In the genomic region with DNA sequence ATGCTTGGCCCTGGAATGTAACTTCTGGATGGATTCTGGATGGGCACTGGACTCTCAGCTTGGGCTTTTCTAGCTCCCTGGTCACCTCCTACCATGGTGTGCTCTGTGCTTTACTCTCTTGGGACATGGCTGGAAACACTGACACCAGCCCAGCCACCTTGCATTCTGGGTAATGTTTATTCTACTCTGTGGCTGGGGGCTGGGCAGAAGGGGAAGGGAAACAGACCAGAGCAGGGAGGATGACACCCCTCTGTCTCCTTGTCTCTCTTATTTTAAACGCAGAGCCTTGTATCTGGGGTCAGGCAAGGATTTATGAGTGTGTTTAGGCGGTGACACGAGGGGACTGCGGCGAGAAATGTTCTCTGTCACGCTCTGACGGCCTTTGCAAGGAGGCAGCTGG, we compare ENCODE assay signal across 23 mouse cellular contexts.
"Had no signal": no experiment of that assay in that cellular context is flagged by ENCODE, and none has a peak within 500 bp of the region (broad histone marks: within the 10 kb centered on the region; RNA-seq: fewer than 3 reads in every experiment).

No protein-coding gene starts in this region.

- H3K4me1 ChIP-seq: heart, embryonic 13.5 days; limb, embryonic 13.5 days; limb, embryonic 15.5 days; liver, embryonic 12.5 days had no signal

- DNase-seq: forebrain, postnatal 0 days; gastrocnemius, postnatal 14 days; gastrocnemius, postnatal 36 days; heart, adult 11 months; heart, adult 2 months; heart, postnatal 14 days; heart, postnatal 36 days; kidney, adult 2 months; kidney, postnatal 10 days; kidney, postnatal 36 days; layer of hippocampus, adult 9-11 months; layer of hippocampus, postnatal 36 days; left cerebral cortex, postnatal 4 days had no signal

- H3K4me3 ChIP-seq: heart, adult 2 months; heart, embryonic 13.5 days; heart, embryonic 15.5 days; hindbrain, embryonic 13.5 days; hindbrain, embryonic 15.5 days; limb, embryonic 13.5 days; limb, embryonic 15.5 days; liver, embryonic 12.5 days had no signal

- ATAC-seq: forebrain, postnatal 0 days; hindbrain, postnatal 0 days; intestine, embryonic 16.5 days; liver, embryonic 12.5 days had no signal

- H3K27ac ChIP-seq: heart, adult 2 months; heart, embryonic 13.5 days; heart, embryonic 15.5 days; hindbrain, embryonic 13.5 days; hindbrain, embryonic 15.5 days; hindbrain, postnatal 0 days; limb, embryonic 13.5 days; limb, embryonic 15.5 days; liver, embryonic 12.5 days had no signal

- H3K9ac ChIP-seq: forebrain, postnatal 0 days; heart, embryonic 13.5 days; heart, embryonic 15.5 days; hindbrain, embryonic 13.5 days; hindbrain, embryonic 15.5 days; limb, embryonic 13.5 days; limb, embryonic 15.5 days; liver, embryonic 12.5 days had no signal

- H3K4me2 ChIP-seq: heart, embryonic 11.5 days; heart, embryonic 13.5 days; heart, embryonic 15.5 days; hindbrain, embryonic 13.5 days; hindbrain, embryonic 15.5 days; limb, embryonic 13.5 days; limb, embryonic 15.5 days; liver, embryonic 12.5 days had no signal

- H3K9me3 ChIP-seq: heart, embryonic 13.5 days; heart, embryonic 15.5 days; hindbrain, embryonic 13.5 days; hindbrain, embryonic 15.5 days; limb, embryonic 13.5 days; limb, embryonic 15.5 days; liver, embryonic 12.5 days had no signal

- H3K36me3 ChIP-seq: heart, embryonic 13.5 days; heart, embryonic 15.5 days; hindbrain, embryonic 13.5 days; hindbrain, embryonic 15.5 days; limb, embryonic 13.5 days; limb, embryonic 15.5 days; liver, embryonic 12.5 days had no signal
